Mouse (Mus musculus): ENCODE measurements around the gene Gm9837.

DNA sequence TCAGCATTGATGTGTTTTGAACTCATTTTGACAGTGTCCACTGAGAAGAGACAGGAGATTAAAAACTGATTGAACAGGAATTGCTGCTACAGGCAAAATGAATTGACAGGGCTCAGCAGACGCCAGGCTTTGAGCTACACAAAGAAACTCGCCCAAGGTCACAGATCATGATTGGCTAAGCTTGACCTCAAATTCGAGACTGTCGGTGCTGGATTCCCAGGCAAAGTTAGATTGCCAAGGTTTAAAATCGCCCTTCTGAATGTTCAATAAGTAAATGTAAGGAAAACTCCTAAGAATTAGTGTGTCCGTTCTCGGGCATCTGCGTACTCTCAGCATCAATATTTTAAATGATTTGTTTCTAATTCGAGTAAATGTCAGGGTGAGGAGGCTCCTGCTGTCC is 19.1 kb upstream of the Gm9837 start:
- no peak for TF ChIP-seq CTCF (IDR thresholded peaks at IDR 0.05; ENCODE audit: borderline replicate concordance, control insufficient read depth, extremely low read depth, insufficient read depth, low read length, poor library complexity)
- TF ChIP-seq POLR2A (IDR thresholded peaks at IDR 0.05; ENCODE audit: control insufficient read depth, extremely low read depth, insufficient read depth, low read length, poor library complexity): no peak
